Mouse (Mus musculus): ENCODE measurements around the gene D430041D05Rik. TPM values are rescaled to one million over a fixed set of nuclear protein-coding genes. Genes with fewer than 3 reads are reported as not detected.

Gene D430041D05Rik
- total RNA-seq, 1 experiment from 2014 or later = not detected

DNA sequence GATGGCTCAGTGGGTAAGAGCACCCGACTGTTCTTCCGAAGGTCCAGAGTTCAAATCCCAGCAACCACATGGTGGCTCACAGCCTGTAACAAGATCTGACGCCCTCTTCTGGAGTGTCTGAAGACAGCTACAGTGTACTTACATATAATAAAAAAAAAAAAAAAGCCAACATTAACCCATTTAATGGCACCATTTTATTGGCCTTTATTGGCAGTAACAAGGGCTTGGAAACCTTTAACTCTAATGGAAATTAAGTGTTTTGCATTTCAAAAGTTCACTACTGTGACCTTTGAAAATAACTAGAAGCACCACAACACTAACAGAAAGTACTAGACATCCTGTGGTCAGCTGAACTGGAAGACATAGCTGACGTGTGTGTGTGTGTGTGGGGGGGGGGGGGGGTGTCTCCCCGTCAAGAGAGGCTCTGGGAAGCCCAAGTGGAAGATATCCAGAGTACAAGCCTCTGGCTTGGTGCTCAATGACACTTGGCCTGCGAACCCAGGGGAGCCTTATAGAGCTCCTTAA lies 39.1 kb downstream of the D430041D05Rik start:
- ATAC-seq (replicated peaks in 1 of 2; ENCODE audit: insufficient read depth in 1 of 2, low FRiP score in 2 of 2, low TSS enrichment in 1 of 2, low read depth in 1 of 2, poor library complexity in 2 of 2, severe bottlenecking in 2 of 2) = no peak

GRCm38 (mm10) chr2:104367836-104368298 lies 42.9 kb downstream of the D430041D05Rik start:
- no peak for ATAC-seq (replicated peaks in 1 of 2; ENCODE audit: insufficient read depth in 1 of 2, low FRiP score in 2 of 2, low TSS enrichment in 1 of 2, low read depth in 1 of 2, poor library complexity in 2 of 2, severe bottlenecking in 2 of 2)

- ATAC-seq (replicated peaks in 1 of 2; ENCODE audit: insufficient read depth in 1 of 2, low FRiP score in 2 of 2, low TSS enrichment in 1 of 2, low read depth in 1 of 2, poor library complexity in 2 of 2, severe bottlenecking in 2 of 2) = no peak
Measured at GRCm38 (mm10) chr2:104367291-104367690, 43.5 kb downstream of the D430041D05Rik start.

DNA sequence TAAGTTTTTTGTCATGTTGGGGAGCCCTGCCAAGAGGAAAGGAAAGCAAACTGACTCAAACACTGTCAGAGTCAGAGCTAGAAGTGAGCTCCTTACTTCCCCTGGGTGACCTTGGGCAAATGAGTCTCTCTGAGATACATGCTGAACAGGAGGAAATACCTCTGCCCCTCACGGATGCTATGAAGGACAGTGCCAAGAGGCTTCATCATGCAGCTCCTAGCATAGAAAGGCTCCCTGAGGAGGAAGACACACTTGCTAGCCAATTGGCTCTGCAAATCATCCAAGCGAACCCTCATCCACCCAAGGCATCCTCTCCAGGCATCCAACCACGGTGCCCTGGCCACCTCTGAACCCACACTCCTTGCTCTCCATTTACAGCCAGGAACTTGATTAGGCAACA lies 51.5 kb downstream of the D430041D05Rik start:
- no peak for ATAC-seq (replicated peaks in 1 of 2; ENCODE audit: insufficient read depth in 1 of 2, low FRiP score in 2 of 2, low TSS enrichment in 1 of 2, low read depth in 1 of 2, poor library complexity in 2 of 2, severe bottlenecking in 2 of 2)

- ATAC-seq (replicated peaks in 1 of 2; ENCODE audit: insufficient read depth in 1 of 2, low FRiP score in 2 of 2, low TSS enrichment in 1 of 2, low read depth in 1 of 2, poor library complexity in 2 of 2, severe bottlenecking in 2 of 2) = no peak
Measured at GRCm38 (mm10) chr2:104358881-104359280, 51.9 kb downstream of the D430041D05Rik start.

GRCm38 (mm10) chr2:104356531-104356930 lies 54.3 kb downstream of the D430041D05Rik start:
- no peak for ATAC-seq (replicated peaks in 1 of 2; ENCODE audit: insufficient read depth in 1 of 2, low FRiP score in 2 of 2, low TSS enrichment in 1 of 2, low read depth in 1 of 2, poor library complexity in 2 of 2, severe bottlenecking in 2 of 2)

- ATAC-seq (replicated peaks in 1 of 2; ENCODE audit: insufficient read depth in 1 of 2, low FRiP score in 2 of 2, low TSS enrichment in 1 of 2, low read depth in 1 of 2, poor library complexity in 2 of 2, severe bottlenecking in 2 of 2) = no peak
Measured at GRCm38 (mm10) chr2:104354117-104354516, 56.7 kb downstream of the D430041D05Rik start.

DNA sequence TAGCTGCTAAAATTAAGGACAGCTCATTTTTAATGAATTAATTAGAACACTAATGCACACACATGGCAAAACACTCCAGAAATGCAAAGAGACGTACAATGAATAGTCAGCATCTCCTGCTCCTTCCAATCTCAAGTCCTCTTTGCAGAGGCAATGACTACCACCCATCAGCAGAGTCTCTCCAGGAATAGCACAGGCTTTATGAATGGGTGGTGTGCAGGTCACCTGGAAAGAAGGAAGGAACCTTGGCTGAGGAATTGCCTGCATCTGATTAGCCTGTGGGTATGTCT lies 58.7 kb downstream of the D430041D05Rik start:
- ATAC-seq (replicated peaks in 1 of 2; ENCODE audit: insufficient read depth in 1 of 2, low FRiP score in 2 of 2, low TSS enrichment in 1 of 2, low read depth in 1 of 2, poor library complexity in 2 of 2, severe bottlenecking in 2 of 2) = no peak

- no peak for ATAC-seq (replicated peaks in 1 of 2; ENCODE audit: insufficient read depth in 1 of 2, low FRiP score in 2 of 2, low TSS enrichment in 1 of 2, low read depth in 1 of 2, poor library complexity in 2 of 2, severe bottlenecking in 2 of 2)
Measured at GRCm38 (mm10) chr2:104351415-104352203, 59.2 kb downstream of the D430041D05Rik start.

DNA sequence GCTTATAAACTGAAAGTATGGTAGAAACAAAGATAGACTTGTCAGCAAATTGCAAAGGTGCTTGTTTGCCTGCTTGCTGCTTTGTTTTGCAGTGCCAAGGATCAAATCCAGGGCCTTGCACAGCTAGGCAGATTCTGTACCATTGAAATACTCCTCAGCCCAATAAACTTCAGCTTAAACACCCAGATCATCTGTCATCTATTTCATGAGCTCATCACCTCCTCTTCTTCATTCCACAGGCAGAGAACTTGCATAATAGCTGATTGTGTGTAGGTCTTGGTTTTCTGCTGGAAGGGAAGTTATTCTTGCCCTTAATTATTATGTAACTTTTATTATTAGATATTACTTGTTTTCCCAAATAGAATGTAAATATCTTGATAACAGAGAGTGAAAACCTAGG lies 73.2 kb downstream of the D430041D05Rik start:
- no peak for ATAC-seq (replicated peaks in 1 of 2; ENCODE audit: insufficient read depth in 1 of 2, low FRiP score in 2 of 2, low TSS enrichment in 1 of 2, low read depth in 1 of 2, poor library complexity in 2 of 2, severe bottlenecking in 2 of 2)

- ATAC-seq (replicated peaks in 1 of 2; ENCODE audit: insufficient read depth in 1 of 2, low FRiP score in 2 of 2, low TSS enrichment in 1 of 2, low read depth in 1 of 2, poor library complexity in 2 of 2, severe bottlenecking in 2 of 2) = no peak
Measured at GRCm38 (mm10) chr2:104335824-104336223, 75.0 kb downstream of the D430041D05Rik start.

GRCm38 (mm10) chr2:104333952-104334351 lies 76.9 kb downstream of the D430041D05Rik start:
- ATAC-seq (replicated peaks in 1 of 2; ENCODE audit: insufficient read depth in 1 of 2, low FRiP score in 2 of 2, low TSS enrichment in 1 of 2, low read depth in 1 of 2, poor library complexity in 2 of 2, severe bottlenecking in 2 of 2) = no peak

DNA sequence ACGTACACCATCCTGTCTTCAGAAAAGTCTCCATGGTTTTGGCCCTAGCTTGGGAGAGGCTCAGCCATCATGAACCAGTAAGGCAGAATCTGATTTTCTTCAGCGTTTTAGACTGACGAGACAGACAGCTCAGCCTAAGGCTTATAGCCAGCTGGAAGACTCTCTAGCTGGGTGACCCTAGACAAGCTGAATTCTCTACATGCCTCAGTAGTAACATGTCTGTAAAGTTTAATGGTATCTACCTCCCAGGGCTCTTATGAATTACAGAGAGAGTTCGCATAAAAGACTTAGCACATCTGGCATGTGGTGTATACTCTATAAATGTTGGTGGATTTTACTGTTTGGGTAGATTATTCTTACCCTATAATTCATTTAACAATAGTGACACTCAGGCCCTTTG lies 78.1 kb downstream of the D430041D05Rik start:
- ATAC-seq (replicated peaks in 1 of 2; ENCODE audit: insufficient read depth in 1 of 2, low FRiP score in 2 of 2, low TSS enrichment in 1 of 2, low read depth in 1 of 2, poor library complexity in 2 of 2, severe bottlenecking in 2 of 2) = no peak

GRCm38 (mm10) chr2:104331261-104331660 lies 79.6 kb downstream of the D430041D05Rik start:
- no peak for ATAC-seq (replicated peaks in 1 of 2; ENCODE audit: insufficient read depth in 1 of 2, low FRiP score in 2 of 2, low TSS enrichment in 1 of 2, low read depth in 1 of 2, poor library complexity in 2 of 2, severe bottlenecking in 2 of 2)

DNA sequence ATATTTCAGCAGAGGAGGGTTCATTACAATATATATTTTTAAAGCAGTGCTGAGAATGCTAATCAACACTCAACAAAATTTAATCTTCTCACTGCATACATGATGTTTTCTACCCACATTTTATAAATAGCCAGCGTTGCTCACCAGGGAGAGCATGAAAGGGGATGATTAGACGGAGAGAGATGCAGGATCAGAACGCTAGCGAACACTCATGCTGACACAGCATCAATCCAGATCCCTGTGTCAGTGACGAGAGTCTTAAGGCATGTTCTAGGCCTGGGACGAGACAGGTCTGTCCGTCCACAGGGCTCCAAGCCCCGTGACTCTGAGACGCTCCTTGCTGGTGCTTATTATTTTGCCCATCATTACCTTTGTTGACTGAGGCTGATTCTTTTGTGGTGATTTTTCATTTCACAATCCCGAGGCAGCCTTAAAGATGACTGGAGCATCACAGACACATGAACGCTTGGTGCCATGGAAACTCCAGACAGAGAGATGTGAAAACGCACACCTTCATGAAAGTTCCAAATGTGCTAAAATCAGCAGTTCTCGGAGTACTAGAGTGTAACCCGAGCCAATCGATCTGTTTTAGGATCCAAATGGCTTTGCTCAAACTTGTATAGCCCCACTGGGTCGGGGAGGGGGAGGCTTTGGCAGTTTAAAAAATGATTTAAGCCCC lies 83.6 kb downstream of the D430041D05Rik start:
- ATAC-seq (replicated peaks in 1 of 2; ENCODE audit: insufficient read depth in 1 of 2, low FRiP score in 2 of 2, low TSS enrichment in 1 of 2, low read depth in 1 of 2, poor library complexity in 2 of 2, severe bottlenecking in 2 of 2) = no peak

DNA sequence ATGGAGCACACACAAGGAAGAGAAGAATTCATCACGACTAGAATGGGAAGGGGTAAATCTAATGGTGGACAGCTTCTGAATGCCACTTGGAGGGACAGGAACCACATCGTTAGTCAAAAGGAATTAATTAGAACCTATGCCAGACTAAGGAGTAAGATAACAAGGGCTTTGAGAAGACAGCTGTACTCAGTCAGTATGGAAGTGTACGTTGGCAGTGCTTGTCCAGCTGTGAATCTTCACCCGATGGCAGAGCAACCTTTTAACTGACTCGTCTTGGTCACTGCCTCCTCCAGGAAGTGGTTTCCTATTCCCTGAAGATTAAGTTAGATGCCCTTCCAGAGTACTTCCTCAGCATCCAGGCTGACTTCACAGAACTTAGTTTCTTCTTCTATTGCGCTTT lies 87.0 kb downstream of the D430041D05Rik start:
- ATAC-seq (replicated peaks in 1 of 2; ENCODE audit: insufficient read depth in 1 of 2, low FRiP score in 2 of 2, low TSS enrichment in 1 of 2, low read depth in 1 of 2, poor library complexity in 2 of 2, severe bottlenecking in 2 of 2) = no peak

DNA sequence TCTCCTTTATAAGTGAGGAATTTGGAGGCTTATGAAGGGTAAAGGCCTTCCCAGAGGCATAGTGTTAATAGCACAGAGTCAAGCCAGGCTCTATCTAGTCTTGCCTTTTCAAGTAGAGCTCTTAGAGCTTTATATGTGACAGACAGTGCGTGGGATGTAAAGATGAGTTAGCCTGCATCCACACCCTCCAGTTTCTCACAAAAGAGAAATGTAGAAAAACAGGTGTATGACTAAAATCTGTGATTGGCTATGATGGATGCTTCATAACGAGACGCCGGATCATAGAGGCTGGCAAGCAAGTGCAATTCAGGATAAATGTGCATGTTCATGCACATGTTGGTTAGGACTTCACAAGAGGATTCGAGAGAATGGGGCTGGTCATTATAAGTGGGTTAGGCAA lies 87.5 kb downstream of the D430041D05Rik start:
- no peak for ATAC-seq (replicated peaks in 1 of 2; ENCODE audit: insufficient read depth in 1 of 2, low FRiP score in 2 of 2, low TSS enrichment in 1 of 2, low read depth in 1 of 2, poor library complexity in 2 of 2, severe bottlenecking in 2 of 2)

DNA sequence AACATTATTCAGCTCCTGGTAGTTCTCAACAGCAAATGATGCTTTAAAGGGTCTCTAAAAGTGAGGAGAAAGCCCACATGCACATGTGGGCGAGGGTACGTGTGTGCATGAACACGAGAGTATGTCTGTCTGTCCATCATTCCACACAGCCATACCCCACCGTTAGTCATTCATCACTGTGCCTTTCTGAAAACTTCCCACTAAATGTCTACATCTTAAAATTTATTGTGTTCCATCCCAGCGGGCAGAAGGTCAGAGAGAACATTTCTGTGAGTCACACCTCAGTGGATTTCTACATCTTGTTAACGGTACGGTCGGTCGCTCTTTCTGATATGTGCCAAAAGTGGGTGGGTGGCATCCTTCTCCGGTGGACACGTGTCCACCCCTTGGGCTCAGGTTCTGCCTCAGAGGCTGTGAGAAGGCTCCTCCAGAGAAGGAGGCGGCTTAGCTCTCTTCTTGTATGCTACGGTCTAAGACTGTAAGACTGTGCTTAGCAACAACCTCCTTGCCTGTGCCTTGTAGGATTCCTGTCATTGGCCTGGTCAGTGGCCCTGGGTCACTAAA lies 90.7 kb downstream of the D430041D05Rik start:
- ATAC-seq (replicated peaks in 1 of 2; ENCODE audit: insufficient read depth in 1 of 2, low FRiP score in 2 of 2, low TSS enrichment in 1 of 2, low read depth in 1 of 2, poor library complexity in 2 of 2, severe bottlenecking in 2 of 2) = no peak

Data from hematopoietic stem cell, adult 5-6 weeks (primary cell).